Mouse (Mus musculus) kidney, adult 8-10 months (tissue): ENCODE measurements at regions not wholly inside any gene's neighbourhood (a gene's known extent, or its start where the extent isn't known, plus 50 kb on each side); places are given as distances from the start of the nearest gene placed in this dataset.
"Not testable (repeated sequence)": the region's sequence is repeated elsewhere in the genome, so short reads cannot be mapped to it uniquely, and the experiment has no call there.

Experiments
- DNase-seq, 2 experiments: peaks; one replicate each; pipeline ENCODE4 v3.0.0; 2022

GRCm38 (mm10) chr10:117566648-117567378 is 62.5 kb upstream of the Cpm start:
- DNase-seq, result no peak

- DNase-seq, result no peak
Measured at GRCm38 (mm10) chr10:117566204-117566603, 63.1 kb upstream of the Cpm start.

- no peak for DNase-seq
Measured at GRCm38 (mm10) chr10:117565529-117566086, 63.7 kb upstream of the Cpm start.

GRCm38 (mm10) chr10:117565110-117565509 is 64.2 kb upstream of the Cpm start:
- DNase-seq, result no peak

- DNase-seq, result no peak
Measured at GRCm38 (mm10) chr10:117564118-117565040, 64.9 kb upstream of the Cpm start.

GRCm38 (mm10) chr10:117563429-117564117 is 65.7 kb upstream of the Cpm start:
- no peak for DNase-seq

- DNase-seq, result not testable (repeated sequence)
Measured at GRCm38 (mm10) chr10:117562850-117563248, 66.5 kb upstream of the Cpm start.

GRCm38 (mm10) chr10:117561909-117562849 is 67.1 kb upstream of the Cpm start:
- DNase-seq, result no peak

- DNase-seq, result no peak
Measured at GRCm38 (mm10) chr10:117561279-117561820, 68.0 kb upstream of the Cpm start.

GRCm38 (mm10) chr10:117560396-117561278 is 68.7 kb upstream of the Cpm start:
- DNase-seq, result no peak

GRCm38 (mm10) chr10:117559615-117560395 is 69.5 kb upstream of the Cpm start:
- DNase-seq, result no peak

GRCm38 (mm10) chr10:117558891-117559614 is 70.2 kb upstream of the Cpm start:
- no peak for DNase-seq

GRCm38 (mm10) chr10:117558292-117558800 is 71.0 kb upstream of the Cpm start:
- DNase-seq, result no peak

- DNase-seq, result no peak
Measured at GRCm38 (mm10) chr10:117557666-117558065, 71.6 kb upstream of the Cpm start.

GRCm38 (mm10) chr10:117556851-117557542 is 72.3 kb upstream of the Cpm start:
- DNase-seq, result no peak

GRCm38 (mm10) chr10:117556027-117556789 is 73.1 kb upstream of the Cpm start:
- DNase-seq, result no peak

GRCm38 (mm10) chr10:117555542-117555941 is 73.8 kb upstream of the Cpm start:
- no peak for DNase-seq
